Mouse (Mus musculus) ovary, postnatal 10 days (tissue): ENCODE results near the gene Nlrp4c.
"Not testable (repeated sequence)": the region's sequence is repeated elsewhere in the genome, so short reads cannot be mapped to it uniquely, and the experiment has no call there.

ENCODE experiments used
- DNase-seq: peaks from one replicate; pipeline ENCODE4 v3.0.0; 2022; ENCODE audit warnings: low spot score

Nlrp4c gene

GRCm38 (mm10) chr7:6044861-6045260 lies at the start of gene Nlrp4c:
Gene Nlrp4c, plus strand, starts transcription at chr7:6045161.
- no peak for DNase-seq

- DNase-seq, result no peak
These were observed 34.1 kb upstream of the Nlrp4c start, which contains the start of gene Vmn1r65 for GRCm38 (mm10) chr7:6010910-6011309. Gene Vmn1r65, minus strand, starts transcription at chr7:6011010.

GRCm38 (mm10) chr7:6119501-6119900 lies 74.5 kb downstream of the Nlrp4c start:
- no peak for DNase-seq

- not testable (repeated sequence) for DNase-seq
These were observed 75.1 kb downstream of the Nlrp4c start for GRCm38 (mm10) chr7:6120104-6120503.

GRCm38 (mm10) chr7:6121128-6121527 lies 76.2 kb downstream of the Nlrp4c start:
- not testable (repeated sequence) for DNase-seq

- peak; percentile 54 for DNase-seq
These were observed 81.9 kb downstream of the Nlrp4c start for GRCm38 (mm10) chr7:6126690-6127448.

- no peak for DNase-seq
These were observed 85.4 kb downstream of the Nlrp4c start for GRCm38 (mm10) chr7:6130346-6130745.

GRCm38 (mm10) chr7:6132646-6133045 lies 87.7 kb downstream of the Nlrp4c start:
- no peak for DNase-seq

- DNase-seq, result no peak
These were observed 91.5 kb downstream of the Nlrp4c start for GRCm38 (mm10) chr7:6136497-6136896.

GRCm38 (mm10) chr7:6139295-6139694 lies 94.3 kb downstream of the Nlrp4c start:
- no peak for DNase-seq

- DNase-seq, result no peak
These were observed 99.1 kb downstream of the Nlrp4c start for GRCm38 (mm10) chr7:6143991-6144531.

- DNase-seq, result no peak
These were observed 100.6 kb downstream of the Nlrp4c start for GRCm38 (mm10) chr7:6145423-6146188.

- DNase-seq, result no peak
These were observed 101.4 kb downstream of the Nlrp4c start for GRCm38 (mm10) chr7:6146194-6146981.

GRCm38 (mm10) chr7:6146982-6147325 lies 102.0 kb downstream of the Nlrp4c start:
- DNase-seq, result no peak

- no peak for DNase-seq
These were observed 102.7 kb downstream of the Nlrp4c start for GRCm38 (mm10) chr7:6147688-6148087.

- no peak for DNase-seq
These were observed 106.3 kb downstream of the Nlrp4c start for GRCm38 (mm10) chr7:6151266-6151665.

GRCm38 (mm10) chr7:6152036-6152435 lies 107.1 kb downstream of the Nlrp4c start:
- DNase-seq, result no peak

GRCm38 (mm10) chr7:6153131-6153530 lies 108.2 kb downstream of the Nlrp4c start:
- DNase-seq, result no peak

GRCm38 (mm10) chr7:6154164-6154563 lies 109.2 kb downstream of the Nlrp4c start:
- DNase-seq, result no peak
